Comparison of ENCODE assay signal across 8 mouse cellular contexts in genomic region chr16:96144748-96145109, GRCm38 (mm10). TPM values are rescaled to one million over a fixed set of nuclear protein-coding genes. Genes with fewer than 3 reads are reported as not detected.
DNase-seq lines count a peak whose midpoint lies in the region; ATAC-seq and TF ChIP-seq lines count a peak whose summit lies in the region.
"Not testable (repeated sequence)": the region's sequence is repeated elsewhere in the genome, so short reads cannot be mapped to it uniquely, and the experiment has no call there.

No protein-coding gene starts in this region.

- ATAC-seq in heart, embryonic 11.5 days (replicated peaks; ENCODE audit: insufficient number of reproducible peaks, low FRiP score, low TSS enrichment); hindbrain, embryonic 14.5 days (ENCODE audit: low FRiP score): not testable (repeated sequence)
- peak; percentile 17 for ATAC-seq in kidney, embryonic 15.5 days (replicated peaks; ENCODE audit: low FRiP score)
- ATAC-seq in liver, embryonic 12.5 days: peak; percentile 3
- peak; percentile 75 for ATAC-seq in neural tube, embryonic 13.5 days (ENCODE audit: low read depth)

- H3K4me1 ChIP-seq in E14TG2a.4 (replicated peaks; ENCODE audit: low read depth, low read length): peaks cover 40% of the 10 kb centered on the region
- H3K4me1 ChIP-seq in forebrain, embryonic 10.5 days: peaks cover 27% of the 10 kb centered on the region
- peaks cover 17% of the 10 kb centered on the region for H3K4me1 ChIP-seq in heart, embryonic 11.5 days (ENCODE audit: control insufficient read depth, insufficient read depth, low read length)
- not testable (repeated sequence) for H3K4me1 ChIP-seq in hindbrain, embryonic 14.5 days (replicated peaks; ENCODE audit: control insufficient read depth, insufficient read depth, low read length)
- H3K4me1 ChIP-seq in kidney, embryonic 15.5 days: peaks cover 23% of the 10 kb centered on the region
- H3K4me1 ChIP-seq in liver, embryonic 12.5 days: peaks cover 30% of the 10 kb centered on the region
- peaks cover 21% of the 10 kb centered on the region for H3K4me1 ChIP-seq in midbrain, embryonic 10.5 days
- peaks cover 18% of the 10 kb centered on the region for H3K4me1 ChIP-seq in neural tube, embryonic 13.5 days (replicated peaks)

- peak overlapping the region; percentile 31; the same call in 1 of the 2 replicates for H3K4me2 ChIP-seq in heart, embryonic 11.5 days
- H3K4me2 ChIP-seq in hindbrain, embryonic 14.5 days (replicated peaks): 0 out of 2 replicates have a peak overlapping the region, but pooled peaks have one; percentile 26
- peak overlapping the region; percentile 78 for H3K4me2 ChIP-seq in kidney, embryonic 15.5 days
- peak overlapping the region; percentile 93 for H3K4me2 ChIP-seq in liver, embryonic 12.5 days
- H3K4me2 ChIP-seq in neural tube, embryonic 13.5 days: 0 out of 2 replicates have a peak overlapping the region, but pooled peaks have one; percentile 14

- not testable (repeated sequence) for H3K9ac ChIP-seq in heart, embryonic 11.5 days (ENCODE audit: low read depth, low read length); hindbrain, embryonic 14.5 days; kidney, embryonic 15.5 days; liver, embryonic 12.5 days; neural tube, embryonic 13.5 days

- not testable (repeated sequence) for DNase-seq in forebrain, embryonic 10.5 days (ENCODE audit: extremely low spot score, low spot score); hindbrain, embryonic 14.5 days (ENCODE audit: low spot score); midbrain, embryonic 10.5 days (ENCODE audit: low spot score)

- not testable (repeated sequence) for H3K27me3 ChIP-seq in E14TG2a.4 (ENCODE audit: insufficient read depth, low read length); forebrain, embryonic 10.5 days (ENCODE audit: poor library complexity, severe bottlenecking); heart, embryonic 11.5 days (ENCODE audit: control insufficient read depth, insufficient read depth, low read length); hindbrain, embryonic 14.5 days (ENCODE audit: control insufficient read depth, insufficient read depth, low read length); kidney, embryonic 15.5 days; liver, embryonic 12.5 days (replicated peaks); midbrain, embryonic 10.5 days (ENCODE audit: low read depth, poor library complexity, severe bottlenecking); neural tube, embryonic 13.5 days

- H3K4me3 ChIP-seq in E14TG2a.4 (replicated peaks; ENCODE audit: low read length): peak overlapping the region; percentile 97; the same call in 1 of the 2 replicates
- peak overlapping the region; percentile 93 for H3K4me3 ChIP-seq in forebrain, embryonic 10.5 days
- peak overlapping the region; percentile 85; the same call in 1 of the 2 replicates for H3K4me3 ChIP-seq in heart, embryonic 11.5 days (ENCODE audit: low read depth, low read length)
- peak overlapping the region; percentile 86 for H3K4me3 ChIP-seq in hindbrain, embryonic 14.5 days (replicated peaks; ENCODE audit: low read length)
- peak overlapping the region; percentile 83 for H3K4me3 ChIP-seq in kidney, embryonic 15.5 days (replicated peaks)
- H3K4me3 ChIP-seq in liver, embryonic 12.5 days: peak overlapping the region; percentile 72
- peak overlapping the region; percentile 94 for H3K4me3 ChIP-seq in midbrain, embryonic 10.5 days
- peak overlapping the region; percentile 92 for H3K4me3 ChIP-seq in neural tube, embryonic 13.5 days

- H3K27ac ChIP-seq in forebrain, embryonic 10.5 days: peak overlapping the region; percentile 89; the same call in 1 of the 2 replicates
- not testable (repeated sequence) for H3K27ac ChIP-seq in heart, embryonic 11.5 days (ENCODE audit: low read depth, low read length); hindbrain, embryonic 14.5 days; kidney, embryonic 15.5 days; liver, embryonic 12.5 days; neural tube, embryonic 13.5 days (replicated peaks)
- 0 out of 2 replicates have a peak overlapping the region, but pooled peaks have one; percentile 87 for H3K27ac ChIP-seq in midbrain, embryonic 10.5 days (replicated peaks)

- 27% methylated on average over 6 of the region's 6 CpGs for WGBS in forebrain, embryonic 10.5 days
- 29% methylated on average over 6 of the region's 6 CpGs for WGBS in heart, embryonic 11.5 days (ENCODE audit: insufficient replicate concordance)
- WGBS in hindbrain, embryonic 14.5 days: 29% methylated on average over 6 of the region's 6 CpGs
- WGBS in kidney, embryonic 15.5 days: 30% methylated on average over 6 of the region's 6 CpGs
- WGBS in liver, embryonic 12.5 days (ENCODE audit: insufficient replicate concordance): 22% methylated on average over 6 of the region's 6 CpGs
- WGBS in midbrain, embryonic 10.5 days: 26% methylated on average over 6 of the region's 6 CpGs
- 24% methylated on average over 6 of the region's 6 CpGs for WGBS in neural tube, embryonic 13.5 days

- H3K36me3 ChIP-seq in E14TG2a.4 (ENCODE audit: insufficient read depth, low read length): peaks cover 23% of the 10 kb centered on the region
- peaks cover 10% of the 10 kb centered on the region for H3K36me3 ChIP-seq in forebrain, embryonic 10.5 days (replicated peaks)
- not testable (repeated sequence) for H3K36me3 ChIP-seq in heart, embryonic 11.5 days (ENCODE audit: control insufficient read depth, insufficient read depth, low read length); hindbrain, embryonic 14.5 days (replicated peaks; ENCODE audit: control insufficient read depth, insufficient read depth); kidney, embryonic 15.5 days; liver, embryonic 12.5 days; midbrain, embryonic 10.5 days; neural tube, embryonic 13.5 days

- not testable (repeated sequence) for H3K9me3 ChIP-seq in E14TG2a.4 (ENCODE audit: low read length); heart, embryonic 11.5 days (replicated peaks; ENCODE audit: control insufficient read depth, low read length); hindbrain, embryonic 14.5 days (ENCODE audit: control insufficient read depth, low read length); kidney, embryonic 15.5 days (replicated peaks); liver, embryonic 12.5 days (replicated peaks); neural tube, embryonic 13.5 days
- peaks cover 17% of the 10 kb centered on the region for H3K9me3 ChIP-seq in forebrain, embryonic 10.5 days
- peaks cover 16% of the 10 kb centered on the region for H3K9me3 ChIP-seq in midbrain, embryonic 10.5 days (replicated peaks)

- TF ChIP-seq CTCF in E14TG2a.4 (conservative IDR thresholded peaks at IDR 0.05; ENCODE audit: low read length): not testable (repeated sequence)

RNA-seq across cellular contexts. Expression of gene Wrb, which starts 0.5 kb away (rescaled TPM):
- polyA plus RNA-seq in forebrain, embryonic 10.5 days (2016; fragmentation: Nextera tagmentation; extraction: Ambion mirVana): 127 and 128 TPM in 2 replicates
- polyA plus RNA-seq in heart, embryonic 11.5 days (2014; fragmentation: Nextera tagmentation; extraction: Ambion mirVana): 84.1 and 96.5 TPM in 2 replicates
- 214 and 242 TPM in 2 replicates for polyA plus RNA-seq in hindbrain, embryonic 14.5 days (2014; fragmentation: Nextera tagmentation; extraction: Ambion mirVana)
- polyA plus RNA-seq in kidney, embryonic 15.5 days (2015; fragmentation: Nextera tagmentation; extraction: Ambion mirVana): 67.1 and 68.6 TPM in 2 replicates
- polyA plus RNA-seq in liver, embryonic 12.5 days (2016; fragmentation: Nextera tagmentation; extraction: Ambion mirVana): 26.0 and 30.9 TPM in 2 replicates
- 125 and 129 TPM in 2 replicates for polyA plus RNA-seq in midbrain, embryonic 10.5 days (2016; fragmentation: Nextera tagmentation; extraction: Ambion mirVana)
- polyA plus RNA-seq in neural tube, embryonic 13.5 days (2015; fragmentation: Nextera tagmentation; extraction: Ambion mirVana): 157 and 162 TPM in 2 replicates

RNA-seq across cellular contexts. Expression of gene Hmgn1, which starts 17.2 kb away (rescaled TPM):
- polyA plus RNA-seq in forebrain, embryonic 10.5 days (2016; fragmentation: Nextera tagmentation; extraction: Ambion mirVana): 851 and 879 TPM in 2 replicates
- polyA plus RNA-seq in heart, embryonic 11.5 days (2014; fragmentation: Nextera tagmentation; extraction: Ambion mirVana): 543 and 564 TPM in 2 replicates
- 292 and 300 TPM in 2 replicates for polyA plus RNA-seq in hindbrain, embryonic 14.5 days (2014; fragmentation: Nextera tagmentation; extraction: Ambion mirVana)
- 696 and 818 TPM in 2 replicates for polyA plus RNA-seq in kidney, embryonic 15.5 days (2015; fragmentation: Nextera tagmentation; extraction: Ambion mirVana)
- 238 and 246 TPM in 2 replicates for polyA plus RNA-seq in liver, embryonic 12.5 days (2016; fragmentation: Nextera tagmentation; extraction: Ambion mirVana)
- polyA plus RNA-seq in midbrain, embryonic 10.5 days (2016; fragmentation: Nextera tagmentation; extraction: Ambion mirVana): 713 and 827 TPM in 2 replicates
- 441 and 519 TPM in 2 replicates for polyA plus RNA-seq in neural tube, embryonic 13.5 days (2015; fragmentation: Nextera tagmentation; extraction: Ambion mirVana)

RNA-seq across cellular contexts. Expression of gene Lca5l, which starts 47.3 kb away (rescaled TPM):
- 1.0 and 1.1 TPM in 2 replicates for polyA plus RNA-seq in forebrain, embryonic 10.5 days (2016; fragmentation: Nextera tagmentation; extraction: Ambion mirVana)
- 1.5 and 1.6 TPM in 2 replicates for polyA plus RNA-seq in heart, embryonic 11.5 days (2014; fragmentation: Nextera tagmentation; extraction: Ambion mirVana)
- 1.3 and 2.1 TPM in 2 replicates for polyA plus RNA-seq in hindbrain, embryonic 14.5 days (2014; fragmentation: Nextera tagmentation; extraction: Ambion mirVana)
- 0.91 and 1.5 TPM in 2 replicates for polyA plus RNA-seq in kidney, embryonic 15.5 days (2015; fragmentation: Nextera tagmentation; extraction: Ambion mirVana)
- polyA plus RNA-seq in liver, embryonic 12.5 days (2016; fragmentation: Nextera tagmentation; extraction: Ambion mirVana): 0.17 and 0.20 TPM in 2 replicates
- 1.0 TPM in 2 replicates for polyA plus RNA-seq in midbrain, embryonic 10.5 days (2016; fragmentation: Nextera tagmentation; extraction: Ambion mirVana)
- polyA plus RNA-seq in neural tube, embryonic 13.5 days (2015; fragmentation: Nextera tagmentation; extraction: Ambion mirVana): 1.6 TPM in 2 replicates

RNA-seq across cellular contexts. Expression of gene Sh3bgr, which starts 55.5 kb away (rescaled TPM):
- polyA plus RNA-seq in forebrain, embryonic 10.5 days (2016; fragmentation: Nextera tagmentation; extraction: Ambion mirVana): 1.3 and 1.8 TPM in 2 replicates
- polyA plus RNA-seq in heart, embryonic 11.5 days (2014; fragmentation: Nextera tagmentation; extraction: Ambion mirVana): 664 and 687 TPM in 2 replicates
- polyA plus RNA-seq in hindbrain, embryonic 14.5 days (2014; fragmentation: Nextera tagmentation; extraction: Ambion mirVana): 1.3 and 2.6 TPM in 2 replicates
- polyA plus RNA-seq in kidney, embryonic 15.5 days (2015; fragmentation: Nextera tagmentation; extraction: Ambion mirVana): 10.1 and 10.2 TPM in 2 replicates
- 1.1 and 1.7 TPM in 2 replicates for polyA plus RNA-seq in liver, embryonic 12.5 days (2016; fragmentation: Nextera tagmentation; extraction: Ambion mirVana)
- polyA plus RNA-seq in midbrain, embryonic 10.5 days (2016; fragmentation: Nextera tagmentation; extraction: Ambion mirVana): 1.4 and 2.0 TPM in 2 replicates
- 3.0 and 4.6 TPM in 2 replicates for polyA plus RNA-seq in neural tube, embryonic 13.5 days (2015; fragmentation: Nextera tagmentation; extraction: Ambion mirVana)

Comparison
In these comparisons a context has a peak if more than half of its experiments do, and no peak if none do; other contexts are left out.
1. H3K4me2 ChIP-seq: peak in every context shown above with its lines; median percentile 93 in liver, embryonic 12.5 days; 78 in kidney, embryonic 15.5 days; 31 in heart, embryonic 11.5 days; 26 in hindbrain, embryonic 14.5 days; 14 in neural tube, embryonic 13.5 days.